ENCODE assay signal across 10 mouse cellular contexts in the genomic region with DNA sequence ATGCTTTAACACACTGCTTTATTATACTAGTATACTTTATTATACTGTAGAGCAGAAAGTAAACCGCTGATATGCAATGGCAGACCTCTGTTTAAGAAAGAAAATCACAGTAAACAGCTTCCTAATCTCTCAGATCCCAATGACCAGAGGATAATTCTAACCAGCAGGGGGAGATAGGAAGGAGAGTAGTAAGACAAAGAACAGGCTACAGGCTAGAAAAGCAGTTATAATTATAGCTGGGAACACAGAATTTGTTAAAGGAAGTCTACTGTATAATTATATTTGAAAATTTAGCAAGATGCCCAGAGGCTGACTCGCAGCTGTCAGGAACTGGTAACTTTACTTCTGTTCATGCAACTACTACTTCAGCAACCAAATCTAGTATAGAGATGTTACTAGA.
A peak's percentile ranks its signal among the peaks of the same experiment; 100 is the strongest.
DNase-seq lines count a peak whose midpoint lies in the region; ATAC-seq and TF ChIP-seq lines count a peak whose summit lies in the region.
"Had no signal": no experiment of that assay in that cellular context is flagged by ENCODE, and none has a peak within 500 bp of the region (broad histone marks: within the 10 kb centered on the region; RNA-seq: fewer than 3 reads in every experiment).

No protein-coding gene starts in this region.

- peak; percentile 63 for DNase-seq in heart, postnatal 0 days (ENCODE audit: low spot score)
- DNase-seq in heart, postnatal 25 days (ENCODE audit: low spot score) = no peak
- peak; percentile 79 for DNase-seq in midbrain, embryonic 14.5 days
- no peak for DNase-seq in midbrain, embryonic 10.5 days (ENCODE audit: low spot score)
- DNase-seq in forebrain, embryonic 14.5 days (ENCODE audit: low spot score) = peak; percentile 69
- DNase-seq in retina, postnatal 7 days (ENCODE audit: low read depth, low spot score) = peak; percentile 36
- DNase-seq in cerebellum, adult 11-12 months = no peak
- no peak for DNase-seq in thymus, adult 2 months

- ATAC-seq in heart, postnatal 0 days (ENCODE audit: insufficient read depth, low read depth) = peak; percentile 36
- no peak for ATAC-seq in midbrain, embryonic 14.5 days (ENCODE audit: low FRiP score, low TSS enrichment)
- peak; percentile 62; the same call in 1 of the 2 replicates for ATAC-seq in forebrain, embryonic 14.5 days

- intact Hi-C loops in heart, postnatal 25 days (cut with DNase I) = loop anchor here (5.0 kb wide), 2 partner anchors 71 to 181 kb away; no protein-coding TSS in a partner anchor

- WGBS in heart, postnatal 0 days = 48% methylated on average over 2 of the region's 2 CpGs
- WGBS in midbrain, embryonic 14.5 days = 67% methylated on average over 2 of the region's 2 CpGs
- WGBS in midbrain, embryonic 10.5 days = 59% methylated on average over 2 of the region's 2 CpGs
- WGBS in forebrain, embryonic 14.5 days = 60% methylated on average over 2 of the region's 2 CpGs
- 83% methylated on average over 2 of the region's 2 CpGs for WGBS in thymus, adult 2 months

- no peak for TF ChIP-seq EP300 in heart, postnatal 0 days (IDR thresholded peaks at IDR 0.05; ENCODE audit: low read depth)

- no peak overlapping the region for H3K4me2 ChIP-seq in heart, postnatal 0 days (ENCODE audit: low read depth, low read length)
- H3K4me2 ChIP-seq in midbrain, embryonic 14.5 days (ENCODE audit: low read length) = no peak overlapping the region
- no peak overlapping the region for H3K4me2 ChIP-seq in forebrain, embryonic 14.5 days (ENCODE audit: low read length)
- H3K4me2 ChIP-seq: heart, embryonic 15.5 days; midbrain, embryonic 12.5 days had no signal

- H3K9me3 ChIP-seq in heart, postnatal 0 days (replicated peaks; ENCODE audit: control insufficient read depth, low read length) = no peaks in the 10 kb centered on the region
- H3K9me3 ChIP-seq in midbrain, embryonic 14.5 days (ENCODE audit: control insufficient read depth, low read length) = no peaks in the 10 kb centered on the region
- no peaks in the 10 kb centered on the region for H3K9me3 ChIP-seq in midbrain, embryonic 10.5 days (replicated peaks)
- H3K9me3 ChIP-seq in forebrain, embryonic 14.5 days (replicated peaks; ENCODE audit: control insufficient read depth, low read length) = no peaks in the 10 kb centered on the region
- H3K9me3 ChIP-seq: heart, embryonic 15.5 days; midbrain, embryonic 12.5 days had no signal

- no peak overlapping the region for H3K4me3 ChIP-seq in heart, postnatal 0 days (ENCODE audit: low read depth, low read length)
- H3K4me3 ChIP-seq in midbrain, embryonic 14.5 days (replicated peaks; ENCODE audit: low read depth, low read length) = no peak overlapping the region
- H3K4me3 ChIP-seq in midbrain, embryonic 10.5 days = no peak overlapping the region
- no peak overlapping the region for H3K4me3 ChIP-seq in forebrain, embryonic 14.5 days (ENCODE audit: low read depth, low read length)
- H3K4me3 ChIP-seq in thymus, adult 2 months (ENCODE audit: control insufficient read depth, insufficient read depth, low read length) = no peak overlapping the region
- H3K4me3 ChIP-seq: heart, embryonic 15.5 days; midbrain, embryonic 12.5 days had no signal

- no peak overlapping the region for H3K27ac ChIP-seq in heart, postnatal 0 days (ENCODE audit: low read depth)
- H3K27ac ChIP-seq in midbrain, embryonic 14.5 days (replicated peaks; ENCODE audit: low read depth, low read length) = no peak overlapping the region
- no peak overlapping the region for H3K27ac ChIP-seq in midbrain, embryonic 10.5 days (replicated peaks)
- no peak overlapping the region for H3K27ac ChIP-seq in forebrain, embryonic 14.5 days (ENCODE audit: low read depth, low read length)
- no peak overlapping the region for H3K27ac ChIP-seq in thymus, adult 2 months (ENCODE audit: control insufficient read depth, insufficient read depth, low read length)
- H3K27ac ChIP-seq: heart, embryonic 15.5 days; midbrain, embryonic 12.5 days had no signal

- no peak overlapping the region for H3K9ac ChIP-seq in heart, postnatal 0 days (replicated peaks; ENCODE audit: low read depth, low read length)
- H3K9ac ChIP-seq in midbrain, embryonic 14.5 days (replicated peaks; ENCODE audit: low read length) = no peak overlapping the region
- no peak overlapping the region for H3K9ac ChIP-seq in forebrain, embryonic 14.5 days (ENCODE audit: low read length)
- H3K9ac ChIP-seq: heart, embryonic 15.5 days; midbrain, embryonic 12.5 days had no signal

- no peak for TF ChIP-seq POLR2A in thymus, adult 2 months (IDR thresholded peaks at IDR 0.05; ENCODE audit: control insufficient read depth, extremely low read depth, insufficient read depth, low read length, poor library complexity)

- H3K27me3 ChIP-seq in heart, postnatal 0 days (ENCODE audit: control insufficient read depth, insufficient read depth, low read length) = no peaks in the 10 kb centered on the region
- H3K27me3 ChIP-seq in midbrain, embryonic 14.5 days (ENCODE audit: control insufficient read depth, insufficient read depth, low read length) = no peaks in the 10 kb centered on the region
- no peaks in the 10 kb centered on the region for H3K27me3 ChIP-seq in midbrain, embryonic 10.5 days (ENCODE audit: low read depth, poor library complexity, severe bottlenecking)
- H3K27me3 ChIP-seq in forebrain, embryonic 14.5 days (replicated peaks; ENCODE audit: control insufficient read depth, insufficient read depth, low read length) = no peaks in the 10 kb centered on the region
- H3K27me3 ChIP-seq in thymus, adult 2 months (ENCODE audit: control insufficient read depth, insufficient read depth, low read length) = no peaks in the 10 kb centered on the region
- H3K27me3 ChIP-seq: heart, embryonic 15.5 days; midbrain, embryonic 12.5 days had no signal

- no peaks in the 10 kb centered on the region for H3K36me3 ChIP-seq in heart, postnatal 0 days (replicated peaks; ENCODE audit: control insufficient read depth, insufficient read depth, low read length)
- no peaks in the 10 kb centered on the region for H3K36me3 ChIP-seq in midbrain, embryonic 14.5 days (ENCODE audit: control insufficient read depth, insufficient read depth, low read length)
- 0 out of 2 replicates have a peak, but pooled peaks cover 2% of the 10 kb centered on the region for H3K36me3 ChIP-seq in midbrain, embryonic 10.5 days
- H3K36me3 ChIP-seq in forebrain, embryonic 14.5 days (ENCODE audit: control insufficient read depth, insufficient read depth, low read length) = no peaks in the 10 kb centered on the region
- no peaks in the 10 kb centered on the region for H3K36me3 ChIP-seq in thymus, adult 2 months (ENCODE audit: control insufficient read depth, insufficient read depth, low read length)
- H3K36me3 ChIP-seq: heart, embryonic 15.5 days; midbrain, embryonic 12.5 days had no signal

- TF ChIP-seq CTCF in heart, postnatal 0 days (IDR thresholded peaks at IDR 0.05; ENCODE audit: low read depth) = peak; percentile 68
- TF ChIP-seq CTCF in thymus, adult 2 months (IDR thresholded peaks at IDR 0.05; ENCODE audit: borderline replicate concordance, control insufficient read depth, extremely low read depth, insufficient read depth, low read length, poor library complexity) = no peak

- H3K4me1 ChIP-seq in heart, postnatal 0 days (ENCODE audit: control insufficient read depth, insufficient read depth) = no peaks in the 10 kb centered on the region
- H3K4me1 ChIP-seq in midbrain, embryonic 14.5 days (ENCODE audit: control insufficient read depth, insufficient read depth, low read length) = no peaks in the 10 kb centered on the region
- H3K4me1 ChIP-seq in midbrain, embryonic 10.5 days = no peaks in the 10 kb centered on the region
- no peaks in the 10 kb centered on the region for H3K4me1 ChIP-seq in forebrain, embryonic 14.5 days (ENCODE audit: control insufficient read depth, insufficient read depth, low read length)
- H3K4me1 ChIP-seq in thymus, adult 2 months (replicated peaks; ENCODE audit: control insufficient read depth, insufficient read depth, low read length) = no peaks in the 10 kb centered on the region
- H3K4me1 ChIP-seq: heart, embryonic 15.5 days; midbrain, embryonic 12.5 days had no signal

Comparison
In these comparisons a context has a peak if more than half of its experiments do, and no peak if none do; other contexts are left out.
1. DNase-seq: peak in heart, postnatal 0 days (single experiment), midbrain, embryonic 14.5 days (single experiment), forebrain, embryonic 14.5 days (single experiment) and retina, postnatal 7 days (single experiment); none in heart, postnatal 25 days (single experiment), midbrain, embryonic 10.5 days (single experiment), cerebellum, adult 11-12 months (single experiment) and thymus, adult 2 months (single experiment).